Mouse (Mus musculus) midbrain, postnatal 0 days (tissue): ENCODE results near the gene I0C0044D17Rik. TPM values are rescaled to one million over a fixed set of nuclear protein-coding genes. Genes with fewer than 3 reads are reported as not detected.

ENCODE experiments used
- ATAC-seq: fragments of 200-750 bp; cut with Nextera tagmentation; 2 replicates; pipeline ENCODE4 v1.8.0; 2017; ENCODE audit warnings: moderate number of reproducible peaks, mild to moderate bottlenecking, moderate TSS enrichment, moderate library complexity; ENCODE audit not compliant: low FRiP score
- DNase-seq: peaks from one replicate; pipeline ENCODE4 v3.0.0-alpha.2; 2015; ENCODE audit warnings: low spot score
- H3K27ac ChIP-seq: fragments of 300-500 bp; sonication (generic); 2 replicates; pipeline ENCODE4 v1.5.1; 2014; ENCODE audit warnings: low read depth, mild to moderate bottlenecking, low read length, mixed read lengths
- H3K27me3 ChIP-seq: fragments of 300-500 bp; sonication (generic); 2 replicates; pipeline ENCODE4 v1.6.1; 2014; ENCODE audit warnings: low read length, control low read depth, mixed read lengths; ENCODE audit not compliant: insufficient read depth
- H3K36me3 ChIP-seq: fragments of 300-500 bp; sonication (generic); 2 replicates; pipeline ENCODE4 v1.6.1; 2014; ENCODE audit warnings: low read length, control low read depth, mixed read lengths; ENCODE audit not compliant: insufficient read depth
- H3K4me1 ChIP-seq: fragments of 300-500 bp; sonication (generic); 2 replicates; pipeline ENCODE4 v1.6.1; 2014; ENCODE audit warnings: mild to moderate bottlenecking, control low read depth, antibody characterized with exemption, low read length, mixed read lengths; ENCODE audit not compliant: insufficient read depth
- H3K4me2 ChIP-seq: fragments of 300-500 bp; sonication (generic); 2 replicates; pipeline ENCODE4 v1.6.1; 2014; ENCODE audit warnings: low read depth, mild to moderate bottlenecking, low read length, mixed read lengths; ENCODE audit not compliant: poor library complexity, severe bottlenecking
- H3K4me3 ChIP-seq: fragments of 300-500 bp; sonication (generic); 2 replicates; pipeline ENCODE4 v1.5.1; 2014; ENCODE audit warnings: low read depth, mild to moderate bottlenecking, low read length, moderate library complexity
- H3K9ac ChIP-seq: fragments of 300-500 bp; sonication (generic); replicated peaks from 2 replicates; pipeline ENCODE4 v1.6.1; 2014; ENCODE audit warnings: mild to moderate bottlenecking, low read length, moderate library complexity, mixed read lengths; ENCODE audit not compliant: poor library complexity, severe bottlenecking
- H3K9me3 ChIP-seq: fragments of 300-500 bp; sonication (generic); 2 replicates; pipeline ENCODE4 v1.6.1; 2016; ENCODE audit warnings: low read length, control low read depth
- CTCF ChIP-seq: IDR thresholded peaks from 2 replicates; pipeline ENCODE4 v1.5.1; 2016; ENCODE audit warnings: antibody characterized with exemption, mild to moderate bottlenecking
- WGBS: fragments of 180-500 bp; shearing (Covaris S2); extraction: QIAGEN DNeasy Blood & Tissue Kit; methylation state at CpG from one replicate; pipeline ENCODE4 v1.1.7; 2014; 5-methylcytosine and 5-hydroxymethylcytosine counted together
- polyA plus RNA-seq: library from polyadenylated mRNA; unstranded; fragments of >200 nt; fragmentation: Nextera tagmentation; extraction: Ambion mirVana; gene quantifications from 2 replicates; pipeline ENCODE4 v1.2.1, GENCODE M21; 2015
- total RNA-seq: library from RNA; depleted of rRNA; stranded (reverse); fragments of >200 nt; gene quantifications from 2 replicates; pipeline ENCODE4 v1.2.3, GENCODE M21; 2014

Gene I0C0044D17Rik
- total and polyA plus RNA-seq, 2 experiments from 2014 or later: not detected

GRCm38 (mm10) chr4:98790721-98791120 lies 32.9 kb downstream of the I0C0044D17Rik start:
- Histone ChIP-seq H3K9ac (no peak overlapping the region), H3K27me3 (no peaks in the 10 kb centered on the region), H3K27ac (no peak overlapping the region), H3K4me2 (no peak overlapping the region), H3K4me3 (no peak overlapping the region), H3K9me3 (no peaks in the 10 kb centered on the region), H3K4me1 (no peaks in the 10 kb centered on the region), H3K36me3 (no peaks in the 10 kb centered on the region)
- WGBS: 36% methylated on average over 1 of the region's 1 CpGs
- DNase-seq (no peak), ATAC-seq (no peak)
- TF ChIP-seq CTCF: no peak

- Histone ChIP-seq H3K36me3 (no peaks in the 10 kb centered on the region), H3K9me3 (no peaks in the 10 kb centered on the region), H3K27ac (no peak overlapping the region), H3K4me3 (no peak overlapping the region), H3K27me3 (no peaks in the 10 kb centered on the region), H3K9ac (no peak overlapping the region), H3K4me1 (no peaks in the 10 kb centered on the region), H3K4me2 (peak overlapping the region; percentile 29)
- 0 out of 2 replicates have a peak, but pooled peaks have one; percentile 21 for ATAC-seq
- WGBS: 7% methylated on average over 10 of the region's 10 CpGs
- no peak for TF ChIP-seq CTCF
- DNase-seq: peak; percentile 32
These were observed 33.8 kb downstream of the I0C0044D17Rik start for GRCm38 (mm10) chr4:98789861-98790311.

DNA sequence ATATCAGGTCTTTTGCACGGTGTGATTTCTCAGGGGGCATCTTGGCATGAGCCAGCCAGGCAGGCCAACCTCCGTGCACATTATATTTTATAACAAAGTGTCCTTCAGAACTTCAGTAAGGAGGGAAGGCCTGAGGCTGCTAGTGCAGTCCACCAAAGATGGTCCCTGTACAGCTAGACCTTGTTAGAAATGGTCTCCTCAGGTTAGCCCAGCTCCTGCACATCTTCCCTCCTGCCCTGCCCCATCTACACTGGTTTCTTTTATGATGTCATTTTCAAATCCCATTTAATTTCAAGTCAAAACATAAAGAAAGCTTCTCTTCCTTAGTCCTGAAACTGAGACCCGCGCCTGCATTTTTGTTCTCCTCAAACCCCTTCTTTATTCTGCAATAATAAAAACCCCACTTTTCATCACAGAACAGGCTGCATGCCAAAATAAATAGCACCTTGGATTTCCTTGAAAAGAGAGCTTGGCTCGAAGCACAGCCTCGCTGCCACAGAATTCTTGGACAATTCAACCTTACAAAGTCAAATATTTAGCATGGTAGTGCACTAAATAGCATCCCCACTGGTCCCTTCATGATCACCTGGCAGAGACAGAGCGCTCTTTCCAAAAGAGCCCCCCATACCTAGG lies 34.4 kb downstream of the I0C0044D17Rik start:
- no peaks in the 10 kb centered on the region for H3K36me3 ChIP-seq
- H3K9ac ChIP-seq: no peak overlapping the region
- H3K27me3 ChIP-seq: no peaks in the 10 kb centered on the region
- no peaks in the 10 kb centered on the region for H3K9me3 ChIP-seq
- no peak for DNase-seq
- 48% methylated on average over 7 of the region's 7 CpGs for WGBS
- TF ChIP-seq CTCF: no peak
- H3K4me2 ChIP-seq: peak overlapping the region; percentile 29
- no peak overlapping the region for H3K4me3 ChIP-seq
- H3K27ac ChIP-seq: no peak overlapping the region
- no peak for ATAC-seq
- no peaks in the 10 kb centered on the region for H3K4me1 ChIP-seq

GRCm38 (mm10) chr4:98786281-98786680 lies 37.4 kb downstream of the I0C0044D17Rik start:
- WGBS: 32% methylated on average over 3 of the region's 3 CpGs
- no peaks in the 10 kb centered on the region for H3K9me3 ChIP-seq
- H3K27me3 ChIP-seq: no peaks in the 10 kb centered on the region
- no peaks in the 10 kb centered on the region for H3K36me3 ChIP-seq
- H3K9ac ChIP-seq: no peak overlapping the region
- no peak overlapping the region for H3K4me2 ChIP-seq
- TF ChIP-seq CTCF: no peak
- ATAC-seq (no peak), DNase-seq (no peak)
- no peaks in the 10 kb centered on the region for H3K4me1 ChIP-seq
- H3K27ac ChIP-seq: no peak overlapping the region
- H3K4me3 ChIP-seq: no peak overlapping the region

- TF ChIP-seq CTCF: no peak
These were observed 37.8 kb downstream of the I0C0044D17Rik start for GRCm38 (mm10) chr4:98785851-98786250.

DNA sequence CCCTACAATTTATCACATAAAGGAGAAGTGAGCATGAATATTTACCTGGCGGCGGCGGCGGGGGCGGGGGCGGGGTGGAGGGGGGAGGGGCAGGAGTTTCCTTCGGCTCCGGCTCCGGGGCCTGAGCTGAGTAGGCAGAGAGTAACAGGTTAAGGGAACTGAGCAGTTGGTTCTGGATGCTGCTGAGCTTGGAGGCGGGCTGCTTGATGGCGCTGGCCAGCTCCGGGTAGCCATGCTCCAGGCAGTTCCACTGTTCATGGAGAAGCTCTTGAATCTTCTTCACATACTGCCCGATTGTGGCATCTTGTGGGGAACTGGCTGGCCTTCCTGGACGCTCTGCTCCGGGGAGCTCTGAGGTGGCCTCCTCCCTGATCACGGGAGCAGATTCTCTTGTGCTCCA lies 45.4 kb downstream of the I0C0044D17Rik start:
- 27% methylated on average over 16 of the region's 16 CpGs for whole genome bisulfite sequencing
- no peak for TF ChIP-seq CTCF

More at GRCm38 (mm10) chr4:98785851-98786250, 37.8 kb downstream of the I0C0044D17Rik start:
- no peak for DNase-seq
- no peak overlapping the region for H3K4me2 ChIP-seq
- H3K27me3 ChIP-seq: no peaks in the 10 kb centered on the region
- no peaks in the 10 kb centered on the region for H3K36me3 ChIP-seq
- H3K4me3 ChIP-seq: no peak overlapping the region
- WGBS: 44% methylated on average over 8 of the region's 8 CpGs
- no peaks in the 10 kb centered on the region for H3K4me1 ChIP-seq
- H3K9ac ChIP-seq: no peak overlapping the region
- H3K27ac ChIP-seq: no peak overlapping the region
- no peak for ATAC-seq
- H3K9me3 ChIP-seq: no peaks in the 10 kb centered on the region

More for the DNA sequence above, 45.4 kb downstream of the I0C0044D17Rik start:
- 0 out of 2 replicates have a peak, but pooled peaks cover 5% of the 10 kb centered on the region for H3K4me1 ChIP-seq
- H3K9me3 ChIP-seq: no peaks in the 10 kb centered on the region
- H3K27ac ChIP-seq: no peak overlapping the region
- no peak overlapping the region for H3K4me3 ChIP-seq
- H3K4me2 ChIP-seq: peak overlapping the region; percentile 32
- DNase-seq (no peak), ATAC-seq (peak; percentile 32; the same call in 1 of the 2 replicates)
- H3K27me3 ChIP-seq: no peaks in the 10 kb centered on the region
- no peaks in the 10 kb centered on the region for H3K36me3 ChIP-seq
- H3K9ac ChIP-seq: no peak overlapping the region
